Mouse (Mus musculus) adrenal gland, postnatal 0 days (tissue): ENCODE results near the gene Gm10577. TPM values are rescaled to one million over a fixed set of nuclear protein-coding genes. Genes with fewer than 3 reads are reported as not detected.

Source experiments
- polyA plus RNA-seq: library from polyadenylated mRNA; unstranded; fragments of >200 nt; fragmentation: Nextera tagmentation; extraction: Ambion mirVana; gene quantifications from 2 replicates; pipeline ENCODE4 v1.2.1, GENCODE M21; 2015

The Gm10577 gene
- not detected in 2 replicates for polyA plus RNA-seq

GRCm38 (mm10) chr4:101020596-101020995, at the start of gene Gm10577:
TSS of gene Gm10577 (minus strand) at chr4:101020696.

GRCm38 (mm10) chr4:101068786-101069153, 48.3 kb upstream of the Gm10577 start, which contains the start of gene Raver2:
TSS of gene Raver2 (plus strand) at chr4:101068983.

Other genes with a start within 250 kb of the Gm10577 start
- 3.2 and 3.9 TPM in 2 replicates for gene Cachd1, start 244.0 kb downstream of the Gm10577 start, polyA plus RNA-seq
- 1.5 and 2.7 TPM in 2 replicates for gene Raver2, start 48.3 kb upstream of the Gm10577 start, polyA plus RNA-seq
- 44.3 and 66.5 TPM in 2 replicates for gene Jak1, start 244.6 kb upstream of the Gm10577 start, polyA plus RNA-seq